Mouse (Mus musculus) stomach, postnatal 0 days (tissue): ENCODE data around the gene Gm2431. TPM values are rescaled to one million over a fixed set of nuclear protein-coding genes. Genes with fewer than 3 reads are reported as not detected.
"Not testable (repeated sequence)": the region's sequence is repeated elsewhere in the genome, so short reads cannot be mapped to it uniquely, and the experiment has no call there.

Experiments
- ATAC-seq: fragments of 200-750 bp; cut with Nextera tagmentation; 2 replicates; pipeline ENCODE4 v1.8.0; 2017; ENCODE audit not compliant: low FRiP score, low TSS enrichment
- DNase-seq: peaks from one replicate; pipeline ENCODE4 v3.0.0-alpha.2; 2016; ENCODE audit warnings: low spot score
- H3K27ac ChIP-seq: fragments of 300-500 bp; sonication (generic); replicated peaks from 2 replicates; pipeline ENCODE4 v1.5.1; 2014; ENCODE audit warnings: mild to moderate bottlenecking, control low read depth
- H3K27me3 ChIP-seq: fragments of 300-500 bp; sonication (generic); 2 replicates; pipeline ENCODE4 v1.6.1; 2014; ENCODE audit warnings: low read length; ENCODE audit not compliant: control insufficient read depth, insufficient read depth
- H3K36me3 ChIP-seq: fragments of 300-500 bp; sonication (generic); 2 replicates; pipeline ENCODE4 v1.6.1; 2014; ENCODE audit warnings: low read length, mixed read lengths; ENCODE audit not compliant: control insufficient read depth, insufficient read depth
- H3K4me1 ChIP-seq: fragments of 300-500 bp; sonication (generic); replicated peaks from 2 replicates; pipeline ENCODE4 v1.6.1; 2014; ENCODE audit warnings: antibody characterized with exemption; ENCODE audit not compliant: control insufficient read depth, insufficient read depth
- H3K4me2 ChIP-seq: fragments of 300-500 bp; sonication (generic); replicated peaks from 2 replicates; pipeline ENCODE4 v1.6.1; 2014; ENCODE audit warnings: low read depth, mild to moderate bottlenecking, control low read depth, moderate library complexity
- H3K4me3 ChIP-seq: fragments of 300-500 bp; sonication (generic); 2 replicates; pipeline ENCODE4 v1.5.1; 2014; ENCODE audit warnings: low read depth, low read length, control low read depth
- H3K9ac ChIP-seq: fragments of 300-500 bp; sonication (generic); 2 replicates; pipeline ENCODE4 v1.6.1; 2014; ENCODE audit warnings: mild to moderate bottlenecking, low read length, control low read depth, mixed read lengths
- H3K9me3 ChIP-seq: fragments of 300-500 bp; sonication (generic); 2 replicates; pipeline ENCODE4 v1.6.1; 2016; ENCODE audit warnings: low read length; ENCODE audit not compliant: control insufficient read depth
- CTCF ChIP-seq: IDR thresholded peaks from 2 replicates; pipeline ENCODE4 v1.5.1; 2016; ENCODE audit warnings: antibody characterized with exemption, low read depth, mild to moderate bottlenecking, moderate library complexity
- EP300 ChIP-seq: optimal IDR thresholded peaks from 2 replicates; pipeline ENCODE3; 2016; ENCODE audit warnings: antibody characterized with exemption
- WGBS: fragments of 180-500 bp; shearing (Covaris S2); extraction: QIAGEN DNeasy Blood & Tissue Kit; methylation state at CpG from one replicate; pipeline ENCODE4 v1.1.7; 2014; 5-methylcytosine and 5-hydroxymethylcytosine counted together
- polyA plus RNA-seq: library from polyadenylated mRNA; unstranded; fragments of >200 nt; fragmentation: Nextera tagmentation; extraction: Ambion mirVana; gene quantifications from 2 replicates; pipeline ENCODE4 v1.2.1, GENCODE M21; 2015

Gm2431 gene
- polyA plus RNA-seq, 1 experiment from 2014 or later = not detected

- ATAC-seq (peak; percentile 69), DNase-seq (peak; percentile 40)
- no peak overlapping the region for H3K9ac ChIP-seq
- no peaks in the 10 kb centered on the region for H3K9me3 ChIP-seq
- H3K4me1 ChIP-seq = no peaks in the 10 kb centered on the region
- no peaks in the 10 kb centered on the region for H3K27me3 ChIP-seq
- H3K4me3 ChIP-seq = peak overlapping the region; percentile 57
- peak overlapping the region; percentile 88 for H3K4me2 ChIP-seq
- H3K36me3 ChIP-seq = no peaks in the 10 kb centered on the region
- TF ChIP-seq EP300 (no peak), CTCF (peak; percentile 72)
- H3K27ac ChIP-seq = peak overlapping the region; percentile 24; the same call in 1 of the 2 replicates
- WGBS = 18% methylated on average over 23 of the region's 23 CpGs
These were observed 27.1 kb upstream of the Gm2431 start for GRCm38 (mm10) chr7:142285130-142285835.

DNA sequence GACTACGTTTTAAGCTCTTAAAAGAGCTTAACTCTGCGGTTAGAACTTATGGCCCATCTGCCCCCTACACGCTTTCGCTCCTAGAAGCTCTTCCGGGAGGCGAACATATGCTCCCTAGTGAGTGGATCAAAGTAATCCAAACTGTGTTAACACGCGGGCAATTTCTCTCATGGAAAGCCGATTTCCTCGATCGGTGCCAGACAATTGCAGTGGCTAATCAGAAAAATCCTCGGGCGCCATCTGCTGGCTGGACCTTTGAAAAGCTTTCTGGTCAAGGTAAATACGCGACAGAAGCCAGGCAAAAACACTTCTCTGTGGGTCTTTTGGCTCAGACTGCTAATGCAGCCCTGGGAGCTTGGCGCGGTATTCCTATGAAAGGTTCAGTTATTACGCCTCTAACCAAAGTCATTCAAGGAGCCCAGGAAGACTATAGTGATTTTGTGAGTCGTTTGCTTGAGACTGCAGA is 26.5 kb upstream of the Gm2431 start:
- peak overlapping the region; percentile 71 for H3K9ac ChIP-seq
- WGBS = under 1% methylated on average over 19 of the region's 19 CpGs
- TF ChIP-seq EP300 (peak; percentile 54), CTCF (peak; percentile 91)

DNA sequence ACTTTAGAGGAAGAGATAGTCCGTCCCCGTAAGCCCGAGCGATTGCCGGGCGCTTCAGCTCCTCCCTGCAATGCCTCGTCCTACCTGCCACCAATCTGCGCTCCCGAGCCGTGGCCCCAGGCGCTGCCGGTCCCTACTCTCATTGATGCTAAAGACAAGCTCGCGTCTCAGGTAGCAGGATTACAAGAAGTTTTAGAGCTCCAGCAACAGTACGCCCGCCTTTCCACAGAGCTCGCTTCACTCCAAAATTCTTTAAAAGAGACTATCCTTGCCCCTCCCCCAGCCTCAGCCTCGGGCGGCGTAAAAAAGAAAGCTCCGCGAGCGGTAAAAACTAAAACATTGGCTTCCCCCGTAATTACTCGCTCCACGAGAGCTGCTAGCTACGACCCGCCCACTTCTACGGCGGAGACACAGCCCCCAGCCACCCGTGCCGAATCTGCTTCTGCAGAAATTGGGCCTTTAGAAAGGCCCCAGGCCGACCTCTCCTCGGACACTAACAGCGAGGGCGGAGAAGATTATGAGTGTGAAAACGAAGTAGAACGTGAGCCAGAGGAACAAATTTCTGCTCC is 26.0 kb upstream of the Gm2431 start:
- under 1% methylated on average over 38 of the region's 38 CpGs for WGBS
- Histone ChIP-seq H3K36me3 (no peaks in the 10 kb centered on the region), H3K9ac (peak overlapping the region; percentile 71), H3K27ac (peak overlapping the region; percentile 81), H3K4me2 (peak overlapping the region; percentile 88), H3K4me3 (peak overlapping the region; percentile 57), H3K9me3 (no peaks in the 10 kb centered on the region), H3K4me1 (no peaks in the 10 kb centered on the region), H3K27me3 (no peaks in the 10 kb centered on the region)
- TF ChIP-seq EP300 (no peak), CTCF (peak; percentile 49)
- peak; percentile 69 for DNase-seq
- ATAC-seq = peak; percentile 71

More for the DNA sequence above, 26.5 kb upstream of the Gm2431 start:
- H3K27me3 ChIP-seq = no peaks in the 10 kb centered on the region
- ATAC-seq = peak; percentile 87
- peak; percentile 94 for DNase-seq
- H3K4me2 ChIP-seq = peak overlapping the region; percentile 88
- H3K27ac ChIP-seq = peak overlapping the region; percentile 81
- no peaks in the 10 kb centered on the region for H3K4me1 ChIP-seq
- peak overlapping the region; percentile 57 for H3K4me3 ChIP-seq
- H3K9me3 ChIP-seq = no peaks in the 10 kb centered on the region
- H3K36me3 ChIP-seq = no peaks in the 10 kb centered on the region

GRCm38 (mm10) chr7:142282847-142283246 is 24.7 kb upstream of the Gm2431 start:
- H3K4me1 ChIP-seq, H3K9me3 ChIP-seq, H3K4me3 ChIP-seq, H3K4me2 ChIP-seq, ATAC-seq, H3K27ac ChIP-seq, H3K36me3 ChIP-seq, H3K27me3 ChIP-seq, H3K9ac ChIP-seq, DNase-seq: not testable (repeated sequence)
- 78% methylated on average over 2 of the region's 2 CpGs for WGBS

DNA sequence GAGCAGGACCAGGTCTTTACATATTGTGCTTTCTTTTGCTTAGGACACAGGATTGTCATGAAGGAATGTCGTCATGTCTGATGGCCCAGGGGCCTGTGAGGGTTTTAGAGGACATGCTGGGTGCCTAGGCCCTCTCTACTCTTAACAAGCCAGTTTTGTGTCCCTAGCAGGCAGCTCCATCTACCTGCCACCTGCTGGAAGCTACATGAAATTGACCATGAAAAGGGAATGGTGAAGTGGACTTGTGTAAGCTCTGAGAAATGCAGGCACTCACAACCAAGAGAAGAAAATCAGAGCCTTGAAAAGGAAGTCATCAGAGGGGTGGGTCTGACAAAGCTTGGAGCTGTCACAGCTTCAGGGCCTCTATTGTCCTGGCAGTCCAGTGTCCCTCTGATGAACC is 21.1 kb upstream of the Gm2431 start:
- TF ChIP-seq CTCF = peak; percentile 54
- DNase-seq, H3K4me2 ChIP-seq, H3K36me3 ChIP-seq, H3K4me1 ChIP-seq, H3K27me3 ChIP-seq, ATAC-seq, H3K27ac ChIP-seq, H3K4me3 ChIP-seq, H3K9me3 ChIP-seq, H3K9ac ChIP-seq: not testable (repeated sequence)
- WGBS = 83% methylated on average over 1 of the region's 1 CpGs

- not testable (repeated sequence) for H3K9me3 ChIP-seq, H3K36me3 ChIP-seq, H3K27ac ChIP-seq, H3K9ac ChIP-seq, H3K4me3 ChIP-seq, H3K4me1 ChIP-seq, H3K27me3 ChIP-seq, H3K4me2 ChIP-seq
- WGBS = 0% methylated on average over 3 of the region's 3 CpGs
- peak; percentile 66; the same call in 1 of the 2 replicates for ATAC-seq
- peak; percentile 74 for DNase-seq
- TF ChIP-seq CTCF = peak; percentile 75
These were observed 20.0 kb upstream of the Gm2431 start for GRCm38 (mm10) chr7:142278183-142278582.

DNA sequence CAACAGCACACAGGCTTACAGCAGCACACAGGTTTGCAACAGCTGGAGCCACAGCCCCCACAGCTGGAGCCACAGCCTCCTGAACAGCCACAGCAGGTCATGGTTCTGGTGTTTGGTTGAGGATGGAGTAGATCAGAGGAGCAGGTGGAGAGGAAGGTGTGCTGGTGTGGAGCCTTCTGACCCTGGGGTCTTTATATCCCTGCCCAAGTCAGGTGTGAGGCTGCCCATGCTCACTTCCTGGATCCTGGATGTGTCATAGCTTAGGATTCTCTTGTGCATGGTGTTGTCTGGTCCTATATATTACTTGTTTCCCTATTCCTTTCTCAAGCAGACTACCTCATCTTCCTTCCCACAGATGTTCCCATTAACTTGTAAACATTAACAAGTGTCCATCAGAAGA is 16.1 kb upstream of the Gm2431 start, which contains the start of gene Gm4559:
TSS of gene Gm4559 (minus strand) at position 101 of the 400 bp plus-strand sequence.
- DNase-seq, H3K4me3 ChIP-seq, H3K27me3 ChIP-seq, H3K27ac ChIP-seq, ATAC-seq, H3K4me2 ChIP-seq, H3K9me3 ChIP-seq, H3K9ac ChIP-seq, H3K36me3 ChIP-seq, H3K4me1 ChIP-seq: not testable (repeated sequence)
